23 mouse cellular contexts compared by ENCODE assay signal in the genomic region with DNA sequence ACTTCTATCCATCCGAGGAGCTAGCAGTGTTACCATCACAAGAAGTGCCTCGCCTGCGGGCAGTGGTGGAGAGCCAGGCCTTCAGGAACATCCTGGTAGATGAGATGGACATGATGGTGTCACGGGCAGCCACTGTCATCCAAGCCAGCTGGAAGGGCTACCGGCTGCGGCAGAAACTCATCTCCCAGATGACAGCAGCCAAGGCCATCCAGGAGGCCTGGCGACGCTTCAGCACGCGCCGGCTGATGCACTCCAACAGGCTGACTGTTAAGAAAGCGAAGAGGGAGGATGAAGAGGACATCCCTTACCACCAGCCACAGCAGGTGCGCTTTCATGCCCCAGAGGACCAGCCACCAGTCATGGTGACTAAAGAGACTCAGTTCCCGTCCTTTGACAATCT. TPM values are rescaled to one million over a fixed set of nuclear protein-coding genes. Genes with fewer than 3 reads are reported as not detected.
"Had no signal": no experiment of that assay in that cellular context is flagged by ENCODE, and none has a peak within 500 bp of the region (broad histone marks: within the 10 kb centered on the region; RNA-seq: fewer than 3 reads in every experiment).

No protein-coding gene starts in this region.

- H3K9me3 ChIP-seq: limb, embryonic 15.5 days; liver, embryonic 12.5 days; midbrain, embryonic 10.5 days; neural tube, embryonic 13.5 days; stomach, embryonic 15.5 days had no signal

- H3K9ac ChIP-seq: limb, embryonic 15.5 days; liver, embryonic 12.5 days; lung, embryonic 14.5 days; neural tube, embryonic 13.5 days; stomach, embryonic 15.5 days had no signal

- H3K4me3 ChIP-seq: limb, embryonic 15.5 days; liver, embryonic 12.5 days; midbrain, embryonic 10.5 days; neural tube, embryonic 13.5 days; stomach, embryonic 15.5 days had no signal

- H3K4me1 ChIP-seq: limb, embryonic 15.5 days; liver, embryonic 12.5 days; stomach, embryonic 15.5 days had no signal

- H3K27ac ChIP-seq: limb, embryonic 15.5 days; liver, embryonic 12.5 days; midbrain, embryonic 10.5 days; neural tube, embryonic 13.5 days; stomach, embryonic 15.5 days had no signal

- DNase-seq: kidney, postnatal 36 days; layer of hippocampus, adult 9-11 months; layer of hippocampus, postnatal 36 days; lung, embryonic 14.5 days; lung, postnatal 10 days; lung, postnatal 4 days; midbrain, embryonic 14.5 days; retina, postnatal 1 day; right cerebral cortex, postnatal 4 days; spleen, adult 18-20 months; thymus, postnatal 4 days had no signal

- ATAC-seq: liver, embryonic 12.5 days had no signal

- H3K36me3 ChIP-seq: limb, embryonic 15.5 days; liver, embryonic 12.5 days; stomach, embryonic 15.5 days had no signal

- H3K27me3 ChIP-seq: limb, embryonic 15.5 days; neural tube, embryonic 13.5 days; stomach, embryonic 15.5 days had no signal

- H3K4me2 ChIP-seq: limb, embryonic 15.5 days; liver, embryonic 12.5 days; lung, embryonic 14.5 days; neural tube, embryonic 13.5 days; stomach, embryonic 15.5 days had no signal

RNA-seq across cellular contexts. Expression of a gene that starts 5.0 kb away (rescaled TPM):
- polyA plus RNA-seq: limb, embryonic 11.5 days; liver, embryonic 12.5 days; liver, embryonic 16.5 days; midbrain, embryonic 10.5 days; stomach, embryonic 15.5 days had no signal

RNA-seq across cellular contexts. Expression of a gene that starts 10.1 kb away (rescaled TPM):
- total RNA-seq: layer of hippocampus, adult 18-20 months; layer of hippocampus, postnatal 36 days; left cerebral cortex, adult 8-10 months; left cerebral cortex, postnatal 25 days; megakaryocyte, adult 5-6 weeks; monocyte, adult 5-6 weeks had no signal
- polyA plus RNA-seq: limb, embryonic 11.5 days; limb, embryonic 15.5 days; liver, embryonic 12.5 days; lung, embryonic 14.5 days; midbrain, embryonic 10.5 days; midbrain, embryonic 14.5 days; neural tube, embryonic 13.5 days had no signal

RNA-seq across cellular contexts. Expression of a gene that starts 15.2 kb away (rescaled TPM):
- total RNA-seq: megakaryocyte, adult 5-6 weeks had no signal
